Comparison of ENCODE assay signal across 15 mouse cellular contexts in the genomic region with DNA sequence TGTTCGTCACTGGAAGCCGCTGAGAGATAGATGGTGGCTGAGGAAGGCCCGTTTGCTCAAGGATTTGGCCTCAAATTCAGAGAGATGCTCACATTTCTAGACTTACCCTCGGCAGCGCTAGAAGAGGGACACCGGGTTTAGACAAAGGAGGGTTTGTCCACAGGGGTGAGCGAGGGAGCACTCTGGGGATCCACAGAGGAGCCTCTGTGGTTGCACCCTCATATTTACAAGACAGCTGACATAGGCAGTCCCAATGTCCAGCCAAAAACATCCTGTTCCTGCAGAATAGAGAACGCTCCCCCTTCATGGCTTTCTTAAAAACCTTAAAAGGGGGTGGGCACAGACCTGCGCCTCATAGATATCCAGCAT. TPM values are rescaled to one million over a fixed set of nuclear protein-coding genes. Genes with fewer than 3 reads are reported as not detected.
DNase-seq lines count a peak whose midpoint lies in the region; ATAC-seq and TF ChIP-seq lines count a peak whose summit lies in the region.
"Had no signal": no experiment of that assay in that cellular context is flagged by ENCODE, and none has a peak within 500 bp of the region (broad histone marks: within the 10 kb centered on the region; RNA-seq: fewer than 3 reads in every experiment).

No protein-coding gene starts in this region.

- TF ChIP-seq CTCF in intestine, postnatal 0 days (IDR thresholded peaks at IDR 0.05; ENCODE audit: low read depth), result no peak
- no peak for TF ChIP-seq CTCF in thymus, adult 2 months (IDR thresholded peaks at IDR 0.05; ENCODE audit: borderline replicate concordance, control insufficient read depth, extremely low read depth, insufficient read depth, low read length, poor library complexity)
- TF ChIP-seq CTCF in left cerebral cortex, adult 2 months (IDR thresholded peaks at IDR 0.05), result no peak

- no peak overlapping the region for H3K27ac ChIP-seq in intestine, embryonic 16.5 days (ENCODE audit: low read length)
- no peak overlapping the region for H3K27ac ChIP-seq in intestine, postnatal 0 days (ENCODE audit: low read depth, low read length)
- H3K27ac ChIP-seq in embryonic facial prominence, embryonic 13.5 days, result peak overlapping the region; percentile 39; the same call in 1 of the 2 replicates
- peak overlapping the region; percentile 83 for H3K27ac ChIP-seq in midbrain, embryonic 13.5 days
- H3K27ac ChIP-seq in thymus, adult 2 months (ENCODE audit: control insufficient read depth, insufficient read depth, low read length), result no peak overlapping the region
- no peak overlapping the region for H3K27ac ChIP-seq in left cerebral cortex, adult 2 months
- H3K27ac ChIP-seq: forebrain, embryonic 15.5 days; layer of hippocampus, adult 2 months had no signal

- peaks cover 1% of the 10 kb centered on the region; the same call in 1 of the 2 replicates for H3K4me1 ChIP-seq in intestine, embryonic 16.5 days (ENCODE audit: control insufficient read depth, insufficient read depth, low read length)
- H3K4me1 ChIP-seq in intestine, postnatal 0 days (replicated peaks; ENCODE audit: control insufficient read depth, insufficient read depth, low read length), result no peaks in the 10 kb centered on the region
- H3K4me1 ChIP-seq in embryonic facial prominence, embryonic 13.5 days, result peaks cover 17% of the 10 kb centered on the region
- peaks cover 24% of the 10 kb centered on the region for H3K4me1 ChIP-seq in midbrain, embryonic 13.5 days (replicated peaks)
- no peaks in the 10 kb centered on the region; the same call in 1 of the 2 replicates for H3K4me1 ChIP-seq in thymus, adult 2 months (replicated peaks; ENCODE audit: control insufficient read depth, insufficient read depth, low read length)
- H3K4me1 ChIP-seq: forebrain, embryonic 15.5 days had no signal

- H3K27me3 ChIP-seq in intestine, embryonic 16.5 days (replicated peaks; ENCODE audit: control insufficient read depth, insufficient read depth, low read length), result no peaks in the 10 kb centered on the region
- no peaks in the 10 kb centered on the region for H3K27me3 ChIP-seq in intestine, postnatal 0 days (replicated peaks; ENCODE audit: control insufficient read depth, insufficient read depth, low read length)
- no peaks in the 10 kb centered on the region for H3K27me3 ChIP-seq in embryonic facial prominence, embryonic 13.5 days
- H3K27me3 ChIP-seq in midbrain, embryonic 13.5 days, result no peaks in the 10 kb centered on the region
- H3K27me3 ChIP-seq in thymus, adult 2 months (ENCODE audit: control insufficient read depth, insufficient read depth, low read length), result no peaks in the 10 kb centered on the region
- H3K27me3 ChIP-seq: forebrain, embryonic 15.5 days had no signal

- H3K4me3 ChIP-seq in intestine, embryonic 16.5 days (ENCODE audit: low read length), result no peak overlapping the region
- H3K4me3 ChIP-seq in intestine, postnatal 0 days (ENCODE audit: low read depth, low read length), result no peak overlapping the region
- no peak overlapping the region for H3K4me3 ChIP-seq in embryonic facial prominence, embryonic 13.5 days
- H3K4me3 ChIP-seq in midbrain, embryonic 13.5 days (replicated peaks), result no peak overlapping the region
- H3K4me3 ChIP-seq in thymus, adult 2 months (ENCODE audit: control insufficient read depth, insufficient read depth, low read length), result no peak overlapping the region
- H3K4me3 ChIP-seq in left cerebral cortex, adult 2 months, result no peak overlapping the region
- H3K4me3 ChIP-seq: forebrain, embryonic 15.5 days; layer of hippocampus, adult 2 months had no signal

- H3K4me2 ChIP-seq in intestine, embryonic 16.5 days (ENCODE audit: low read depth, low read length), result no peak overlapping the region
- no peak overlapping the region for H3K4me2 ChIP-seq in intestine, postnatal 0 days (replicated peaks; ENCODE audit: low read depth)
- no peak overlapping the region for H3K4me2 ChIP-seq in embryonic facial prominence, embryonic 13.5 days
- H3K4me2 ChIP-seq in midbrain, embryonic 13.5 days (replicated peaks), result no peak overlapping the region
- H3K4me2 ChIP-seq: forebrain, embryonic 15.5 days had no signal

- no peak for TF ChIP-seq POLR2A in thymus, adult 2 months (IDR thresholded peaks at IDR 0.05; ENCODE audit: control insufficient read depth, extremely low read depth, insufficient read depth, low read length, poor library complexity)

- no peak for ATAC-seq in intestine, embryonic 16.5 days
- no peak for ATAC-seq in intestine, postnatal 0 days
- ATAC-seq in embryonic facial prominence, embryonic 13.5 days (ENCODE audit: insufficient number of reproducible peaks, insufficient read depth, low FRiP score, low TSS enrichment, low read depth), result no peak
- peak; percentile 22; the same call in 1 of the 2 replicates for ATAC-seq in midbrain, embryonic 13.5 days
- ATAC-seq: forebrain, embryonic 15.5 days; liver, postnatal 0 days had no signal

- peak; percentile 71 for DNase-seq in brain, adult 2 months (ENCODE audit: low read depth, low spot score)
- no peak for DNase-seq in thymus, adult 2 months
- no peak for DNase-seq in left cerebral cortex, adult 2 months (ENCODE audit: extremely low spot score in 1 of 2, low spot score in 2 of 2)
- DNase-seq: cerebellum, adult 2 months; embryo, embryonic 11 days; gastrocnemius, postnatal 36 days; kidney, adult 2 months; liver, postnatal 0 days; thymus, postnatal 25 days had no signal

- H3K9ac ChIP-seq in intestine, embryonic 16.5 days (ENCODE audit: low read depth, low read length), result peak overlapping the region; percentile 12; the same call in 1 of the 2 replicates
- H3K9ac ChIP-seq in intestine, postnatal 0 days (ENCODE audit: low read depth, low read length), result no peak overlapping the region
- 0 out of 2 replicates have a peak overlapping the region, but pooled peaks have one; percentile 44 for H3K9ac ChIP-seq in embryonic facial prominence, embryonic 13.5 days
- H3K9ac ChIP-seq in midbrain, embryonic 13.5 days (replicated peaks), result 0 out of 2 replicates have a peak overlapping the region, but pooled peaks have one; percentile 23
- H3K9ac ChIP-seq: forebrain, embryonic 15.5 days; liver, postnatal 0 days had no signal

- no peaks in the 10 kb centered on the region for H3K36me3 ChIP-seq in intestine, embryonic 16.5 days (ENCODE audit: control insufficient read depth, insufficient read depth, low read length)
- no peaks in the 10 kb centered on the region for H3K36me3 ChIP-seq in intestine, postnatal 0 days (ENCODE audit: control insufficient read depth, insufficient read depth)
- H3K36me3 ChIP-seq in embryonic facial prominence, embryonic 13.5 days, result no peaks in the 10 kb centered on the region
- H3K36me3 ChIP-seq in midbrain, embryonic 13.5 days, result no peaks in the 10 kb centered on the region
- H3K36me3 ChIP-seq in thymus, adult 2 months (ENCODE audit: control insufficient read depth, insufficient read depth, low read length), result no peaks in the 10 kb centered on the region
- H3K36me3 ChIP-seq: forebrain, embryonic 15.5 days had no signal

- no peaks in the 10 kb centered on the region for H3K9me3 ChIP-seq in intestine, embryonic 16.5 days (ENCODE audit: control insufficient read depth, low read length)
- no peaks in the 10 kb centered on the region for H3K9me3 ChIP-seq in intestine, postnatal 0 days (ENCODE audit: control insufficient read depth)
- no peaks in the 10 kb centered on the region for H3K9me3 ChIP-seq in embryonic facial prominence, embryonic 13.5 days
- H3K9me3 ChIP-seq in midbrain, embryonic 13.5 days, result no peaks in the 10 kb centered on the region
- H3K9me3 ChIP-seq: forebrain, embryonic 15.5 days had no signal

- intact Hi-C loops in left cerebral cortex, adult 2 months (cut with DNase I), result no loop called here

- WGBS in intestine, embryonic 16.5 days, result 74% methylated on average over 9 of the region's 9 CpGs
- 82% methylated on average over 9 of the region's 9 CpGs for WGBS in intestine, postnatal 0 days
- 56% methylated on average over 9 of the region's 9 CpGs for WGBS in embryonic facial prominence, embryonic 13.5 days
- 66% methylated on average over 9 of the region's 9 CpGs for WGBS in midbrain, embryonic 13.5 days
- 94% methylated on average over 9 of the region's 9 CpGs for WGBS in thymus, adult 2 months

RNA-seq across cellular contexts. Expression of a gene that starts 16.6 kb away (rescaled TPM):
- polyA plus RNA-seq in intestine, embryonic 16.5 days (2015; fragmentation: Nextera tagmentation; extraction: Ambion mirVana), result 3.4 and 3.8 TPM in 2 replicates
- polyA plus RNA-seq in intestine, postnatal 0 days (2015; fragmentation: Nextera tagmentation; extraction: Ambion mirVana), result 2.6 and 3.0 TPM in 2 replicates
- polyA plus RNA-seq in embryonic facial prominence, embryonic 13.5 days (2015; fragmentation: Nextera tagmentation; extraction: Ambion mirVana), result 13.4 and 13.7 TPM in 2 replicates
- 2.7 and 4.0 TPM in 2 replicates for polyA plus RNA-seq in midbrain, embryonic 13.5 days (2015; fragmentation: Nextera tagmentation; extraction: Ambion mirVana)
- 11.4 and 12.2 TPM in 2 replicates for polyA plus RNA-seq in thymus, adult 2 months (2012; rRNA removed)
- 1 to 10 TPM; 5.0 to 7.9 TPM for total RNA-seq in left cerebral cortex, adult 2 months (2021)

RNA-seq across cellular contexts. Expression of a gene that starts 50.4 kb away (rescaled TPM):
- 0.37 and 0.49 TPM in 2 replicates for polyA plus RNA-seq in intestine, embryonic 16.5 days (2015; fragmentation: Nextera tagmentation; extraction: Ambion mirVana)
- polyA plus RNA-seq in intestine, postnatal 0 days (2015; fragmentation: Nextera tagmentation; extraction: Ambion mirVana), result 0.33 and 0.72 TPM in 2 replicates
- 2.7 and 2.8 TPM in 2 replicates for polyA plus RNA-seq in embryonic facial prominence, embryonic 13.5 days (2015; fragmentation: Nextera tagmentation; extraction: Ambion mirVana)
- polyA plus RNA-seq in midbrain, embryonic 13.5 days (2015; fragmentation: Nextera tagmentation; extraction: Ambion mirVana), result 7.2 and 8.8 TPM in 2 replicates
- polyA plus RNA-seq in thymus, adult 2 months (2012; rRNA removed), result 0.09 and 0.28 TPM in 2 replicates
- 10 to 100 TPM in 1 of 2 experiments, 1 to 10 TPM in 1; 9.1 to 14.9 TPM for total RNA-seq in left cerebral cortex, adult 2 months (2021)
- polyA plus RNA-seq: liver, postnatal 0 days had no signal

Comparison
In these comparisons a context has a peak if more than half of its experiments do, and no peak if none do; other contexts are left out.
1. H3K27ac ChIP-seq: peak in embryonic facial prominence, embryonic 13.5 days (single experiment) and midbrain, embryonic 13.5 days (single experiment); none in intestine, embryonic 16.5 days (single experiment), intestine, postnatal 0 days (single experiment), thymus, adult 2 months (single experiment) and left cerebral cortex, adult 2 months (single experiment).